In the genomic region with DNA sequence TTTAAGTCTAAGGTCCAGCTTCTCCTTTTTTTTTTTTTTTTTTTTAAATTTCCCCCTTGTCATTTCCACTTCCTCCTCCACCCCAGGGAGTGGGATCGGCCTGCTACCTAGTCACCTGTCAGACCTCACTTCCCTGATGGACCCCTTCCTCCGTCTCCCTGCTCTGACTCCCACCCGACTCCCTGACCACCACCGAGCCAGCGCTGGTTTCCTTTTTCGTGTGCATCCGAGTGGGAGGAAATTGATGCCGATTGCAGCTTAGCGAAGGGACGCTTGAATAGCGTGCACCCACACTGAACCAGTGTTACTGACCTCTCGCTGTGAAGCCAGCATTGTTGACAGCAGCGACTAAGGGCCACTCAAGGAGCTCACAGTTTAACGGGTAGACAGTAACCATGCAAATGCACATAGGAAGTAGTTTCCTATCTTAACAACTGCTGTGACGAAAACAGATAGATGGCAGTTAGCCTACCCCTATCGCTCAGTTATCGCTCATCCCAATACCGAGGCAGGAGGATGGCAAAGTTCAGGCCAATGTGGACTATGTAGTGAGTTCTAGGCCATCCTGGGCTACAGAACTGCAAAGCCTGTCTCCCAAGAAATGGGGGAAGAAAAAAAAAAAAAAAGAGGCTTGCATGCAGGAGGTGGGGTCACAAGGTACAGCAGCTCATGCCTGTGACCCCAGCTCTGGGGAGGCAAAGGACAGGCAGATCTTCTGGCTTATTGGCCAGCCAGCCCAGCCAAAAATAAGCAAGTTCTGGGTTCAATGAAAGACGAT, we compare ENCODE assay signal across 8 mouse cellular contexts. TPM values are rescaled to one million over a fixed set of nuclear protein-coding genes. Genes with fewer than 3 reads are reported as not detected.
DNase-seq lines count a peak whose midpoint lies in the region; ATAC-seq lines count a peak whose summit lies in the region.

No protein-coding gene starts in this region.

- H3K36me3 ChIP-seq in forebrain, embryonic 10.5 days (replicated peaks): peaks cover 21% of the 10 kb centered on the region

- peaks cover 13% of the 10 kb centered on the region for H3K4me1 ChIP-seq in forebrain, embryonic 10.5 days

- peak; percentile 35 for DNase-seq in kidney, adult 18-20 months
- DNase-seq in kidney, adult 8-10 months: no peak
- DNase-seq in MN1 (ENCODE audit: low spot score): peak; percentile 26
- DNase-seq in forebrain, embryonic 10.5 days (ENCODE audit: extremely low spot score, low spot score): no peak
- DNase-seq in lung, postnatal 4 days: peak; percentile 42 to 45
- peak; percentile 35 to 50 for DNase-seq in spleen, postnatal 36 days (ENCODE audit: low spot score in 2 of 2)
- DNase-seq in urinary bladder, postnatal 14 days (ENCODE audit: low spot score): no peak

- no peaks in the 10 kb centered on the region for H3K9me3 ChIP-seq in forebrain, embryonic 10.5 days

- peak overlapping the region; percentile 85 for H3K27ac ChIP-seq in forebrain, embryonic 10.5 days

- no peaks in the 10 kb centered on the region for H3K27me3 ChIP-seq in forebrain, embryonic 10.5 days (ENCODE audit: poor library complexity, severe bottlenecking)

- ATAC-seq in inflammation-experienced regulatory T-cells, adult 6 months: peak; percentile 26

- WGBS in forebrain, embryonic 10.5 days: 18% methylated on average over 19 of the region's 19 CpGs

- peak overlapping the region; percentile 89 for H3K4me3 ChIP-seq in forebrain, embryonic 10.5 days

RNA-seq across cellular contexts. Expression of a gene that starts 0.7 kb away (rescaled TPM):
- polyA plus RNA-seq in forebrain, embryonic 10.5 days (2016; fragmentation: Nextera tagmentation; extraction: Ambion mirVana): 91.9 and 98.7 TPM in 2 replicates
- polyA plus RNA-seq in inflammation-experienced regulatory T-cells, adult 6 months (2017; shearing (Covaris generic)): 100 to 1,000 TPM; 331 to 710 (median 523) TPM

RNA-seq across cellular contexts. Expression of a gene that starts 20.3 kb away (rescaled TPM):
- 86.1 and 90.1 TPM in 2 replicates for polyA plus RNA-seq in forebrain, embryonic 10.5 days (2016; fragmentation: Nextera tagmentation; extraction: Ambion mirVana)
- polyA plus RNA-seq in inflammation-experienced regulatory T-cells, adult 6 months (2017; shearing (Covaris generic)): 1 to 10 TPM; 7.3 to 9.4 (median 7.9) TPM

RNA-seq across cellular contexts. Expression of a gene that starts 20.7 kb away (rescaled TPM):
- polyA plus RNA-seq in forebrain, embryonic 10.5 days (2016; fragmentation: Nextera tagmentation; extraction: Ambion mirVana): 84.6 and 92.9 TPM in 2 replicates
- polyA plus RNA-seq in inflammation-experienced regulatory T-cells, adult 6 months (2017; shearing (Covaris generic)): 10 to 100 TPM; 42.4 to 69.7 (median 60.2) TPM

RNA-seq across cellular contexts. Expression of a gene that starts 29.1 kb away (rescaled TPM):
- 54.3 and 59.2 TPM in 2 replicates for polyA plus RNA-seq in forebrain, embryonic 10.5 days (2016; fragmentation: Nextera tagmentation; extraction: Ambion mirVana)
- 10 to 100 TPM; 12.5 to 18.2 (median 16.3) TPM for polyA plus RNA-seq in inflammation-experienced regulatory T-cells, adult 6 months (2017; shearing (Covaris generic))

RNA-seq across cellular contexts. Expression of a gene that starts 38.2 kb away (rescaled TPM):
- polyA plus RNA-seq in forebrain, embryonic 10.5 days (2016; fragmentation: Nextera tagmentation; extraction: Ambion mirVana): 187 and 195 TPM in 2 replicates
- polyA plus RNA-seq in inflammation-experienced regulatory T-cells, adult 6 months (2017; shearing (Covaris generic)): 100 to 1,000 TPM; 206 to 295 (median 210) TPM

Comparison
In these comparisons a context has a peak if more than half of its experiments do, and no peak if none do; other contexts are left out.
1. DNase-seq: peak in kidney, adult 18-20 months (single experiment), MN1 (single experiment), lung, postnatal 4 days (2 of 2) and spleen, postnatal 36 days (2 of 2); none in kidney, adult 8-10 months (0 of 2), forebrain, embryonic 10.5 days (single experiment) and urinary bladder, postnatal 14 days (single experiment).